11 mouse cellular contexts compared by ENCODE assay signal in genomic region chr6:141381881-141382370, GRCm38 (mm10).
DNase-seq lines count a peak whose midpoint lies in the region; ATAC-seq and TF ChIP-seq lines count a peak whose summit lies in the region.
"Had no signal": no experiment of that assay in that cellular context is flagged by ENCODE, and none has a peak within 500 bp of the region (broad histone marks: within the 10 kb centered on the region; RNA-seq: fewer than 3 reads in every experiment).

No protein-coding gene starts in this region.

- H3K9me3 ChIP-seq in heart, embryonic 10.5 days: no peaks in the 10 kb centered on the region
- H3K9me3 ChIP-seq in liver, embryonic 16.5 days (replicated peaks; ENCODE audit: control insufficient read depth, low read length): no peaks in the 10 kb centered on the region
- no peaks in the 10 kb centered on the region for H3K9me3 ChIP-seq in heart, postnatal 0 days (replicated peaks; ENCODE audit: control insufficient read depth, low read length)
- no peaks in the 10 kb centered on the region for H3K9me3 ChIP-seq in neural tube, embryonic 14.5 days (ENCODE audit: control insufficient read depth, low read length)
- no peaks in the 10 kb centered on the region for H3K9me3 ChIP-seq in liver, postnatal 0 days (ENCODE audit: low read length)

- H3K4me3 ChIP-seq in heart, embryonic 10.5 days: no peak overlapping the region
- no peak overlapping the region for H3K4me3 ChIP-seq in liver, embryonic 16.5 days (ENCODE audit: low read depth, low read length)
- H3K4me3 ChIP-seq in heart, postnatal 0 days (ENCODE audit: low read depth, low read length): no peak overlapping the region
- H3K4me3 ChIP-seq in neural tube, embryonic 14.5 days (ENCODE audit: low read depth, low read length): no peak overlapping the region
- H3K4me3 ChIP-seq in liver, postnatal 0 days (ENCODE audit: low read depth, low read length): no peak overlapping the region

- H3K27me3 ChIP-seq in heart, embryonic 10.5 days (ENCODE audit: insufficient read depth, poor library complexity, severe bottlenecking): no peaks in the 10 kb centered on the region
- H3K27me3 ChIP-seq in liver, embryonic 16.5 days (ENCODE audit: control insufficient read depth, insufficient read depth, low read depth, low read length): no peaks in the 10 kb centered on the region
- no peaks in the 10 kb centered on the region for H3K27me3 ChIP-seq in heart, postnatal 0 days (ENCODE audit: control insufficient read depth, insufficient read depth, low read length)
- no peaks in the 10 kb centered on the region for H3K27me3 ChIP-seq in neural tube, embryonic 14.5 days (ENCODE audit: control insufficient read depth, insufficient read depth, low read length)
- no peaks in the 10 kb centered on the region for H3K27me3 ChIP-seq in liver, postnatal 0 days (ENCODE audit: insufficient read depth, low read length)
- H3K27me3 ChIP-seq: Patski had no signal

- H3K36me3 ChIP-seq in heart, embryonic 10.5 days: no peaks in the 10 kb centered on the region
- no peaks in the 10 kb centered on the region for H3K36me3 ChIP-seq in liver, embryonic 16.5 days (ENCODE audit: control insufficient read depth, insufficient read depth)
- no peaks in the 10 kb centered on the region for H3K36me3 ChIP-seq in heart, postnatal 0 days (replicated peaks; ENCODE audit: control insufficient read depth, insufficient read depth, low read length)
- no peaks in the 10 kb centered on the region for H3K36me3 ChIP-seq in neural tube, embryonic 14.5 days (ENCODE audit: control insufficient read depth, insufficient read depth, low read length)
- H3K36me3 ChIP-seq in liver, postnatal 0 days (replicated peaks; ENCODE audit: insufficient read depth, low read length): no peaks in the 10 kb centered on the region

- H3K27ac ChIP-seq in heart, embryonic 10.5 days: 0 out of 2 replicates have a peak overlapping the region, but pooled peaks have one; percentile 59
- no peak overlapping the region for H3K27ac ChIP-seq in liver, embryonic 16.5 days (ENCODE audit: low read length)
- peak overlapping the region; percentile 32; the same call in 1 of the 2 replicates for H3K27ac ChIP-seq in heart, postnatal 0 days (ENCODE audit: low read depth)
- H3K27ac ChIP-seq in neural tube, embryonic 14.5 days (ENCODE audit: low read depth, low read length): no peak overlapping the region
- H3K27ac ChIP-seq in liver, postnatal 0 days (ENCODE audit: low read depth): no peak overlapping the region

- H3K4me1 ChIP-seq in heart, embryonic 10.5 days: peaks cover 13% of the 10 kb centered on the region
- no peaks in the 10 kb centered on the region; the same call in 1 of the 2 replicates for H3K4me1 ChIP-seq in liver, embryonic 16.5 days (ENCODE audit: control insufficient read depth, low read depth, low read length)
- peaks cover 13% of the 10 kb centered on the region for H3K4me1 ChIP-seq in heart, postnatal 0 days (ENCODE audit: control insufficient read depth, insufficient read depth)
- H3K4me1 ChIP-seq in neural tube, embryonic 14.5 days (ENCODE audit: control insufficient read depth, insufficient read depth, low read length): no peaks in the 10 kb centered on the region
- 0 out of 2 replicates have a peak, but pooled peaks cover 6% of the 10 kb centered on the region for H3K4me1 ChIP-seq in liver, postnatal 0 days (ENCODE audit: insufficient read depth)

- TF ChIP-seq EP300 in heart, postnatal 0 days (IDR thresholded peaks at IDR 0.05; ENCODE audit: low read depth): no peak
- no peak for TF ChIP-seq EP300 in liver, postnatal 0 days (IDR thresholded peaks at IDR 0.05; ENCODE audit: low read depth)

- no peak overlapping the region for H3K9ac ChIP-seq in liver, embryonic 16.5 days (ENCODE audit: low read depth, low read length)
- H3K9ac ChIP-seq in heart, postnatal 0 days (replicated peaks; ENCODE audit: low read depth, low read length): no peak overlapping the region
- H3K9ac ChIP-seq in neural tube, embryonic 14.5 days (replicated peaks; ENCODE audit: low read depth, low read length): no peak overlapping the region
- no peak overlapping the region for H3K9ac ChIP-seq in liver, postnatal 0 days (replicated peaks)

- ATAC-seq in liver, embryonic 16.5 days (ENCODE audit: low read depth): no peak
- no peak for ATAC-seq in heart, postnatal 0 days (ENCODE audit: insufficient read depth, low read depth)
- ATAC-seq in neural tube, embryonic 14.5 days (ENCODE audit: low read depth): 0 out of 2 replicates have a peak, but pooled peaks have one; percentile 9
- no peak for ATAC-seq in liver, postnatal 0 days
- ATAC-seq: lung, postnatal 0 days; Patski had no signal

- TF ChIP-seq CTCF in heart, postnatal 0 days (IDR thresholded peaks at IDR 0.05; ENCODE audit: low read depth): no peak
- TF ChIP-seq CTCF in liver, postnatal 0 days (IDR thresholded peaks at IDR 0.05; ENCODE audit: low read depth): no peak

- H3K4me2 ChIP-seq in liver, embryonic 16.5 days (ENCODE audit: low read depth, low read length): 0 out of 2 replicates have a peak overlapping the region, but pooled peaks have one; percentile 5
- H3K4me2 ChIP-seq in heart, postnatal 0 days (ENCODE audit: low read depth, low read length): peak overlapping the region; percentile 46; the same call in 1 of the 2 replicates
- H3K4me2 ChIP-seq in neural tube, embryonic 14.5 days (ENCODE audit: low read depth, low read length): no peak overlapping the region
- H3K4me2 ChIP-seq in liver, postnatal 0 days (ENCODE audit: low read depth, low read length): no peak overlapping the region

- intact Hi-C loops in heart, postnatal 25 days (cut with DNase I): loop anchor here (5.0 kb wide), 1 partner anchor 40 kb away; no protein-coding TSS in a partner anchor

- no peak for DNase-seq in heart, embryonic 10.5 days (ENCODE audit: low spot score)
- DNase-seq in heart, postnatal 25 days (ENCODE audit: low spot score): no peak
- DNase-seq in liver: no peak
- DNase-seq in heart, postnatal 0 days (ENCODE audit: low spot score): no peak
- DNase-seq in adrenal gland, adult 2 months: no peak
- DNase-seq in liver, postnatal 0 days: no peak
- DNase-seq: adrenal gland, postnatal 10 days had no signal

- 80% methylated on average over 4 of the region's 4 CpGs for WGBS in heart, embryonic 10.5 days
- 64% methylated on average over 4 of the region's 4 CpGs for WGBS in liver, embryonic 16.5 days (ENCODE audit: insufficient replicate concordance)
- WGBS in heart, postnatal 0 days: 79% methylated on average over 4 of the region's 4 CpGs
- WGBS in neural tube, embryonic 14.5 days: 83% methylated on average over 4 of the region's 4 CpGs
- WGBS in liver, postnatal 0 days (ENCODE audit: insufficient replicate concordance): 70% methylated on average over 4 of the region's 4 CpGs

Comparison
In these comparisons a context has a peak if more than half of its experiments do, and no peak if none do; other contexts are left out.
1. H3K4me2 ChIP-seq: peak in liver, embryonic 16.5 days (single experiment) and heart, postnatal 0 days (single experiment); none in neural tube, embryonic 14.5 days (single experiment) and liver, postnatal 0 days (single experiment).
2. H3K27ac ChIP-seq: peak in heart, embryonic 10.5 days (single experiment) and heart, postnatal 0 days (single experiment); none in liver, embryonic 16.5 days (single experiment), neural tube, embryonic 14.5 days (single experiment) and liver, postnatal 0 days (single experiment).